Mouse (Mus musculus) liver, adult (tissue): Measurements from ENCODE around the gene Svep1.

Source experiments
- GATA4 ChIP-seq: IDR thresholded peaks from 2 replicates; pipeline ENCODE4 v1.6.1; 2014; ENCODE audit warnings: mild to moderate bottlenecking, low read length; ENCODE audit not compliant: insufficient replicate concordance

Svep1 gene

GRCm38 (mm10) chr4:58183897-58184296, 22.8 kb downstream of the Svep1 start:
- TF ChIP-seq GATA4, result no peak

GRCm38 (mm10) chr4:58178489-58178888, 28.2 kb downstream of the Svep1 start:
- TF ChIP-seq GATA4, result no peak

- TF ChIP-seq GATA4, result no peak
Measured at GRCm38 (mm10) chr4:58177256-58177655, 29.4 kb downstream of the Svep1 start.

GRCm38 (mm10) chr4:58174435-58174987, 32.1 kb downstream of the Svep1 start:
- TF ChIP-seq GATA4, result no peak

- no peak for TF ChIP-seq GATA4
Measured at GRCm38 (mm10) chr4:58173401-58173800, 33.3 kb downstream of the Svep1 start.

- TF ChIP-seq GATA4, result no peak
Measured at GRCm38 (mm10) chr4:58170430-58170829, 36.2 kb downstream of the Svep1 start.

GRCm38 (mm10) chr4:58169918-58170317, 36.7 kb downstream of the Svep1 start:
- TF ChIP-seq GATA4, result no peak

- no peak for TF ChIP-seq GATA4
Measured at GRCm38 (mm10) chr4:58168366-58168765, 38.3 kb downstream of the Svep1 start.

GRCm38 (mm10) chr4:58165711-58166110, 40.9 kb downstream of the Svep1 start:
- no peak for TF ChIP-seq GATA4

- TF ChIP-seq GATA4, result no peak
Measured at GRCm38 (mm10) chr4:58161901-58162300, 44.8 kb downstream of the Svep1 start.

- no peak for TF ChIP-seq GATA4
Measured at GRCm38 (mm10) chr4:58159564-58159963, 47.1 kb downstream of the Svep1 start.

GRCm38 (mm10) chr4:58150301-58150700, 56.4 kb downstream of the Svep1 start:
- no peak for TF ChIP-seq GATA4

GRCm38 (mm10) chr4:58149186-58149585, 57.5 kb downstream of the Svep1 start:
- TF ChIP-seq GATA4, result no peak

GRCm38 (mm10) chr4:58148547-58148946, 58.1 kb downstream of the Svep1 start:
- no peak for TF ChIP-seq GATA4

GRCm38 (mm10) chr4:58146676-58147075, 60.0 kb downstream of the Svep1 start:
- no peak for TF ChIP-seq GATA4

GRCm38 (mm10) chr4:58139764-58140556, 66.7 kb downstream of the Svep1 start:
- no peak for TF ChIP-seq GATA4

GRCm38 (mm10) chr4:58139241-58139640, 67.4 kb downstream of the Svep1 start:
- TF ChIP-seq GATA4, result no peak
